Mouse (Mus musculus) testis, adult 2 months (tissue): ENCODE measurements around the gene Bahcc1. TPM values are rescaled to one million over a fixed set of nuclear protein-coding genes. Genes with fewer than 3 reads are reported as not detected.

ENCODE experiments used
- H3K27ac ChIP-seq: fragments of 200-500 bp; 2 replicates; pipeline ENCODE4 v1.5.1; 2012; ENCODE audit warnings: low read depth, low read length; ENCODE audit not compliant: control insufficient read depth, insufficient read depth
- H3K27me3 ChIP-seq: fragments of 200-500 bp; 2 replicates; pipeline ENCODE4 v1.6.1; 2012; ENCODE audit warnings: mild to moderate bottlenecking, low read length, moderate library complexity; ENCODE audit not compliant: control insufficient read depth, insufficient read depth
- H3K36me3 ChIP-seq: fragments of 200-500 bp; 2 replicates; pipeline ENCODE4 v1.6.1; 2012; ENCODE audit warnings: mild to moderate bottlenecking, low read length; ENCODE audit not compliant: control insufficient read depth, insufficient read depth
- H3K4me1 ChIP-seq: fragments of 200-500 bp; 2 replicates; pipeline ENCODE4 v1.6.1; 2012; ENCODE audit warnings: low read length; ENCODE audit not compliant: control insufficient read depth, insufficient read depth
- H3K4me3 ChIP-seq: fragments of 200-500 bp; 2 replicates; pipeline ENCODE4 v1.5.1; 2012; ENCODE audit warnings: low read depth, mild to moderate bottlenecking, low read length, moderate library complexity, mixed read lengths; ENCODE audit not compliant: control insufficient read depth
- CTCF ChIP-seq: fragments of 200-500 bp; IDR thresholded peaks from 2 replicates; pipeline ENCODE4 v1.5.1; 2012; ENCODE audit warnings: low read depth, mild to moderate bottlenecking, inconsistent platforms, low read length, moderate library complexity; ENCODE audit not compliant: control insufficient read depth, insufficient read depth, insufficient replicate concordance
- POLR2A ChIP-seq: fragments of 200-500 bp; IDR thresholded peaks from 2 replicates; pipeline ENCODE4 v1.6.1; 2012; ENCODE audit warnings: low read depth, mild to moderate bottlenecking, inconsistent platforms, low read length, moderate library complexity; ENCODE audit not compliant: control insufficient read depth
- polyA plus RNA-seq: library from polyadenylated mRNA; depleted of rRNA; stranded (reverse); fragments of >200 nt; gene quantifications from 2 replicates; pipeline ENCODE4 v1.2.3, GENCODE M21; 2012

The Bahcc1 gene
- polyA plus RNA-seq, 1 experiment: 2.9 TPM

GRCm38 (mm10) chr11:120186821-120187235 lies 45.9 kb upstream of the Bahcc1 start:
- Histone ChIP-seq H3K4me1 (peaks cover 47% of the 10 kb centered on the region), H3K36me3 (no peaks in the 10 kb centered on the region), H3K4me3 (no peak overlapping the region), H3K27me3 (no peaks in the 10 kb centered on the region), H3K27ac (no peak overlapping the region; the same call in 1 of the 2 replicates)
- TF ChIP-seq CTCF (no peak), POLR2A (no peak)

DNA sequence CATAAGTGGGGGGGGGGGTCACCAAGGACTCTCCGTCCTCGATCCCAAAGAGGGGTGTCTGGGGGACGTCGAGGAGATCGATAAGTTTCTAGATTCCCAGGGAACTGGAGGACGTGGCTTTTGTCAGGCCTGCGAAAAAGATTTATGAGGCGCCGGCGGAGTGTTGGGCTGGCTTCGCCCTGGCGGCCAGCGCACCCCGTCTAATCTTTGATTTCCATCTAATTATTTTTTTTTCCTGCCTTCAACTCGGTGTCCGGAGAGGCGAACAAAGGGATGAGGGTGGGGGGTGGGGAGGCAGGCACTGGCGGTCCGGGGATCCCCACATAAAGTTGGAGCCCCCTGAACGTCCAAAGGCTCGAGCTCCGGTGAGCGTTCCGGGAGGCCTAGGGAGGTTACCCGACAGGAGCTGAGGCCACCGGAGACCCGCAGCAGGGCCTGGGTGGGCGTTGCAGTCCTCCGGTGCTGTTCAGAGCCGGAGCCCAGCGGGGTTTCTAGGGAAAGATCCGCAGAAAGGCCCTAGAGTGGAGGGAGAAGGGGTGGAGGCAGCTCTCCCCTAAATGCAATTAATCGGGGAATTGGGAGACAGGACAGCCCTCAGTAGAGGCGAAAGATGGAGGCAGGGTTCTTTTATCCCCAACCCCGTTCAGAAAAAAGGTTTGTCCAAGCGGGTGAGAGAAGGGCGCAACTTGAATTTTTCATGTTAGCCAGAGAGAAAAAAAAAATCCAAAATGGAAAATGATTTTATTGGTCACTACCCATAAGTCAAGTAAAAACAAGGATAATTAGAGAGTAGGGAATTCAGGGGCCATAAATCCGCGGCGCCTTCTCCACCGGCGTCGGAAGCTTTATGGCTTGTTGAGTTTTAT lies 45.3 kb upstream of the Bahcc1 start:
- Histone ChIP-seq H3K4me3 (peak overlapping the region; percentile 39; the same call in 1 of the 2 replicates), H3K27me3 (no peaks in the 10 kb centered on the region), H3K36me3 (no peaks in the 10 kb centered on the region), H3K4me1 (peaks cover 47% of the 10 kb centered on the region), H3K27ac (peak overlapping the region; percentile 50)
- no peak for TF ChIP-seq CTCF
- TF ChIP-seq POLR2A: no peak

DNA sequence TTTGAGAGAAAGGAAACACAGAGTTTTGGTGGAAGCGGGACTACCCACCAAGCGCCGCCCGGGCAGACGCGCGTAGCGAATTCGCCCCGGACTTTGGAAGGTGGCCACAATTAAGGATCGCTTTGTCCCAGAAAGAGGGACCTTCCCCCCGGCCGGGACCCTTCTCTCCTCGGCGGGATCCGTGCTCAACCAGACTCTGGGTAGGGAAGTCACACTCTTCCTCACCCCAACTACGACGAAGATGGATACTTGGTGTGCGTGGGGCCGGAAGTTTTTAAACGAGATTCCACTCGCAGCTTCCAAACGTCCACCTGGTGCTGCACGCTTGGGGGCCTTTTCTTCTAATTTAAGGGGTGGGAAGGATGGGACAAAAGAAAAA lies 44.7 kb upstream of the Bahcc1 start:
- Histone ChIP-seq H3K27me3 (no peaks in the 10 kb centered on the region), H3K27ac (peak overlapping the region; percentile 17; the same call in 1 of the 2 replicates), H3K4me3 (peak overlapping the region; percentile 39), H3K4me1 (peaks cover 47% of the 10 kb centered on the region), H3K36me3 (no peaks in the 10 kb centered on the region)
- no peak for TF ChIP-seq POLR2A
- TF ChIP-seq CTCF: no peak

DNA sequence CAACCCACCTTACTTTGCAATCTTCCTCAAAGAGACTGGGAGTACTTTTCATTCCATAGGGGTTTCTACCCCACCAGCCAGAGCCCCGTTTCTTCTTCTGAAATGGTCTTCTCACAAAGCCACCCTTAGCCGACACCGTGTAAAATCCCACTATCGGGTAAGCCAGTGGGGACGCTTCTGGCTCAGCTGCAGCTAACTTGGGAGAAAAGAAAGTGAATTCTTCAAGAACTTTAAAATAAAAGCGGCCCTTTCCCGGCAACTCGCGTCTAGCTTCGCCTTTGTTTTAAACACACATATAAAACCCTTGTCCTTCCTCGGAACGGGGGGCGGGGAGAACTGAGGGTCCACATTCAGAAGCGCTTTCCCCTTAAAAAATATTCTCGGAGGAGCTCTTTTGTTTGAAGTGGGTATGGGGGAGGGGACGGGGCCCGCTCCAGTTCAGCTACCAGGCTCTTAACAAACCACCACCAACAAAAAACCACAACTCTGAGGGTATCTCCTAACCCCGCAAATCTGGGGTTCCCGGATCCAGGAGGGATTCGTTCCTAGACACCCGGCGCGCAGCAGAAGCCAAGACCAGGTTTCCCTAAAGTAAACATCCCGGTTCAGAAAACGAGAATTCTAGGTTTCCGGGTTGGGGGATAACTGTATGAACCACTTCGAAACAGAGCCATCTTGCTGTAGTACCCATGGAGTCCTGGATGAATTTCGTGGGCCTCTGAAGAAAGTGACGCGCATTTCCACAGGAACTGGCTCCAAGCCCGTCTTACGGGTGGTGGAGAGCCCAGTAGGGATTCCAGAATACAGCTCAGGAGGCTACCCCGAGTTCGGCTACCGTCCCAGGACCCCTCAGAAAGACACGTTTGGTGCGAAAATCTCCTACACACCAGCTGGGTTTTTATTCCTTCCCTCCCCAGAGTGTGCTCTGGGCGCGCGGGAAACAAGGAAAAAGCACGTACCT lies 44.0 kb upstream of the Bahcc1 start:
- TF ChIP-seq CTCF: no peak
- Histone ChIP-seq H3K36me3 (no peaks in the 10 kb centered on the region), H3K4me3 (peak overlapping the region; percentile 82), H3K27ac (peak overlapping the region; percentile 76), H3K27me3 (no peaks in the 10 kb centered on the region), H3K4me1 (peaks cover 47% of the 10 kb centered on the region)

DNA sequence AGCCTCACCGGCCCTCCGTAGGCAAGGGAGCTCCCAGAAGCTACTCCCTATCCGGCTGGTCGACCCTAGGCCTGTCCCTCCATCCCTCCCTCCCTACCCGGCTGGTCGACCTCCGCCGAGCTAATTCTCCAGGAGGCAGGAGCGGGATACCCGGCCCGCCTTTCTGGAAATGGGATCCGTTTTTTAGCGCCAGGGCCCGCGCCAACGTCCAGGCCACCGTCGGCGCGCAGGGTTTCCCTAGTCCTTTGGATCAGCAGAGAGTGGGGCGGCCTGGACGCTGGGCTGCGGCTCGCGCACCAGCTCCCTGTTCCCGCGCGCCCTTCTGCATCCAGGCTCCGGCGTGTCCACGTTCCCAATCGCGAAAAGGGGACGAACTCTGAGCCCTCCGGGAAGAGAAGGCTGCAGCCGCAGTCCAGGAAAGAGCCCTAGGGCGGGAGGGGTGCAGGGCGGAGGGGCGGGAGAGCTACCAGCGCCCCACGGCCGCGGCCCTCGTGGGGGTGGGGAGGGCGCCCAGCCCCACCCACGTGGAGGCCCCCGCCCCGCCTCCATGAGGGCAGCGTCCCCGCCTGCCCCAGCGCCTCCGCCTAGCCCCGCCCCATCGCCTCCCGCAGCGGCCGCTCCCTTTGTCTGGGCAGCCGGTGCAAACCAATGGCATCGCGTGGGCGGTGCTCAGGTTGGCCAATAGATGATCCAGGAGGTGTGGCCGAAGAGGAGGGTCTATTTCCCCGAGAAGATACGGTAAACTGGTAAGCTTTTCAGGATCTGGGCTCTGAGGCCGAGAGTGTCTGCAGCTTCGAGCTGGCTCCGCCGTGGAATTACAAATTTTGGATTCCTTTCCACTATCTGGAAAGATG lies 43.1 kb upstream of the Bahcc1 start:
- H3K36me3 ChIP-seq: no peaks in the 10 kb centered on the region
- peak overlapping the region; percentile 82 for H3K4me3 ChIP-seq
- H3K27me3 ChIP-seq: no peaks in the 10 kb centered on the region
- TF ChIP-seq CTCF: no peak
- peak; percentile 23; the same call in 1 of the 2 replicates for TF ChIP-seq POLR2A
- peaks cover 47% of the 10 kb centered on the region for H3K4me1 ChIP-seq
- H3K27ac ChIP-seq: peak overlapping the region; percentile 76

- peak overlapping the region; percentile 11; the same call in 1 of the 2 replicates for H3K27ac ChIP-seq
- TF ChIP-seq CTCF: no peak
- no peak for TF ChIP-seq POLR2A
- peak overlapping the region; percentile 28 for H3K4me3 ChIP-seq
- H3K4me1 ChIP-seq: peaks cover 37% of the 10 kb centered on the region
- H3K36me3 ChIP-seq: no peaks in the 10 kb centered on the region
- H3K27me3 ChIP-seq: no peaks in the 10 kb centered on the region
These were observed 42.0 kb upstream of the Bahcc1 start for GRCm38 (mm10) chr11:120190526-120191412.
